Mouse (Mus musculus) gastrocnemius, postnatal 10 days (tissue): ENCODE data around the gene Rhox9. TPM values are rescaled to one million over a fixed set of nuclear protein-coding genes. Genes with fewer than 3 reads are reported as not detected.
"Not testable (repeated sequence)": the region's sequence is repeated elsewhere in the genome, so short reads cannot be mapped to it uniquely, and the experiment has no call there.

Source experiments
- DNase-seq: peaks from one replicate; pipeline ENCODE4 v3.0.0; 2021; ENCODE audit warnings: mixed read lengths
- long read RNA-seq, 2 experiments: library from polyadenylated mRNA; stranded (forward); transcript quantifications; one replicate each; pipeline ENCODE4 v2.0.0; 2021
- total RNA-seq, 2 experiments: library from RNA; stranded (reverse); gene quantifications; 2 replicates each; pipeline ENCODE4 v1.2.3; 2021

The Rhox9 gene
- not detected for total RNA-seq
- long read RNA-seq, experiment 1, result 0 reads
- long read RNA-seq, experiment 2, result 0 reads

- DNase-seq, result not testable (repeated sequence)
Measured at GRCm38 (mm10) chrX:37901670-37902069, at the start of gene Rhox9. Rhox9 (minus strand) TSS chrX:37901770.

- no peak for DNase-seq
Measured at GRCm38 (mm10) chrX:37916311-37916710, 14.7 kb upstream of the Rhox9 start.

- DNase-seq, result no peak
Measured at GRCm38 (mm10) chrX:37908581-37908980, 7.0 kb upstream of the Rhox9 start.

GRCm38 (mm10) chrX:37903727-37904126, 2.2 kb upstream of the Rhox9 start:
- DNase-seq, result no peak

GRCm38 (mm10) chrX:37897132-37897531, 4.4 kb downstream of the Rhox9 start, which contains the start of gene Rhox7b:
Rhox7b (minus strand) TSS chrX:37897232.
- not testable (repeated sequence) for DNase-seq

- no peak for DNase-seq
Measured at GRCm38 (mm10) chrX:37878844-37879243, 22.7 kb downstream of the Rhox9 start, which contains the start of gene Rhox8. Rhox8 (minus strand) TSS chrX:37878944.

- no peak for DNase-seq
Measured at GRCm38 (mm10) chrX:37871641-37872040, 29.9 kb downstream of the Rhox9 start.

Other genes with a start within 250 kb of the Rhox9 start
- gene Rhox3h, start 233.0 kb downstream of the Rhox9 start, total RNA-seq, result not detected
- not detected for gene Rhox2h, start 228.5 kb downstream of the Rhox9 start, total RNA-seq
- gene Rhox5, start 96.9 kb downstream of the Rhox9 start, total RNA-seq, result not detected
- gene Rhox6, start 74.9 kb downstream of the Rhox9 start, total RNA-seq, result not detected
- gene Rhox7a, start 70.1 kb downstream of the Rhox9 start, total RNA-seq, result not detected
- not detected for gene Rhox8, start 22.8 kb downstream of the Rhox9 start, total RNA-seq
- not detected for gene Rhox7b, start 4.5 kb downstream of the Rhox9 start, total RNA-seq
- gene Btg1-ps1, start 117.0 kb upstream of the Rhox9 start, total RNA-seq, result not detected
- not detected for gene Btg1-ps2, start 141.3 kb upstream of the Rhox9 start, total RNA-seq
- not detected for gene Rhox10, start 164.7 kb upstream of the Rhox9 start, total RNA-seq
- gene Rhox11, start 183.4 kb upstream of the Rhox9 start, total RNA-seq, result not detected
- not detected for gene Rhox12, start 209.1 kb upstream of the Rhox9 start, total RNA-seq
- gene Rhox13, start 219.4 kb upstream of the Rhox9 start, total RNA-seq, result not detected